Mouse (Mus musculus) 3134 (cell line): ENCODE data around the gene Pdgfra.

Source experiments
- DNase-seq: peaks from one replicate; pipeline ENCODE4 v3.0.0-alpha.2; 2011; ENCODE audit warnings: low spot score; ENCODE audit not compliant: insufficient read length; ENCODE audit errors: extremely low read depth

Pdgfra gene

DNA sequence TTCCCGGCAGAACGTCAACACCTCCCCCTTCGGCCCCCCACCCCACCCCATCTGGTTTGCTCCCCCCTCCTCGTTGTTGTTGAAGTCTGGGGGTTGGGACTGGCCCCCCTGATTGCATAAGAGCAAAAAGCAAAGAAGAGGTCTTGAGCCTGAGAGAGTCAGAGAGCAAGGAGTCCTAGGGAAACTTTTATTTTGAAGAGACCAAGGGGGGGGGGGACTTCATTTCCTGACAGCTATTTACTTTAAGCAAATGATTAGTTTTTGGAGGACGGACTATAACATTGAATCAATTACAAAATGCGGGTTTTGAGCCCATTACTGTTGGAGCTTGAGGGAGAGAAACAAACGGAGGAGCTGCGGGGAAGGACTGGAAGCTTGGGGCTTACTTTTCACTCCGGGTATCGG lies at the start of gene Pdgfra:
Gene Pdgfra (plus strand): TSS at position 272 of the 405 bp plus-strand sequence.
- no peak for DNase-seq

DNA sequence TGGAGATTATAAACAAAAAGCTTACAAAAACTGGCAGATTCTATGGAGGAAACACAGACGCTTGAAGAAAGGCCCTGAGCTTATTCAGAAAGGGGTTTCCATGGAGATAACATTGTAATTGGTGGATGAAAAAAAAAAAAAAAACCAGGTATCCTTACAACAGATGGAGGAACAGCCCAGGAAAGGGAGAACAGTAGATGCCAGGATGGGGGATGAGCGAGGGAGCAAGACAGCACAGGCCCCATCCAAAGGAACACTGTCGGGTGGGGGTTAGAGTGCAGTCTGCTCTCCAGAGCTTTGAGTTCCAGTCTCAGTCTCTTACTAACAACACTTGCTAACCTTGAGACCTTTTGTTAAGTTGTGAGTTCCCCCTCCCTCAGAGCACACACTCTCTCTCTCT lies 45.6 kb upstream of the Pdgfra start:
- no peak for DNase-seq

GRCm38 (mm10) chr5:75109368-75109767 lies 42.7 kb upstream of the Pdgfra start:
- DNase-seq: no peak

GRCm38 (mm10) chr5:75111781-75112180 lies 40.3 kb upstream of the Pdgfra start:
- DNase-seq: no peak

DNA sequence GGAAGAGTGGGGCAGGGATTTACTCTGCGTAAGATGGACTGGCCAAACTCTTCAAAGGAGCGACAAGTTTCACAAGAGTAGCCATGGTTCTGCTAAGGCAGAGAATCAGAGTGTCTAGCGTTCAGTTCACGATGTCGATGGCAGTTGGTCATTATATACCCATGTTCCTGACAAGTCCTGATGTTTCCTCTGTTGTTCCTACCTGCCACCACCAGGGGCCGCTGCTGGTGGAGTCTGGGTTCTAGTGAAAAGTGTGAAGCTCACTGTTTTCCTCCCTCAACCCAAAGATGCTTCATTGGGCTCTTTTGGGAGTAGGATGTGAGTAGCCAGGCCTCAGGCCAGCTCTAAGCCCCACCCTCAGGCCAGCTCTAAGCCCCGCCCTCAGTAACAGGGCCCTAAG lies 33.3 kb upstream of the Pdgfra start:
- DNase-seq: peak; percentile 29

DNA sequence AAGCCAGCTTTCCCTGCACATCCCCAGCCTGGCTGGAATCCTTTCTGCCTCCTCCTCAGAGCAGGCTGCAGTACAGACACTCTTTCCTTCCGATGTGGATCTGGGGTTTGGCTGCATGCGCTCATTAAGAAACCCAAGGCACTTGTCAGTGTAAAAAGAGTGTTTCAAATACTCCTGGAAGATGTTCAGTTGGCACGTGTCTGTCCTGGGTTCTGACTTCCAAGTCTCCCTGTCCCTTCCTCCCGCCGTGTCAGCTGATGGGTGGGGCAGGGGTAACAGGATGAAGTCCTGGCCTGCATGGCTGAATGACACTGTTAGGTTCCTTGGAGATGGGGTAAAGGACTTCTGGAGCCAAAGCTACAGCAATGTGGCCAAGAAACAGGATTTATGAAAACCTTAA lies 30.4 kb upstream of the Pdgfra start:
- no peak for DNase-seq

DNA sequence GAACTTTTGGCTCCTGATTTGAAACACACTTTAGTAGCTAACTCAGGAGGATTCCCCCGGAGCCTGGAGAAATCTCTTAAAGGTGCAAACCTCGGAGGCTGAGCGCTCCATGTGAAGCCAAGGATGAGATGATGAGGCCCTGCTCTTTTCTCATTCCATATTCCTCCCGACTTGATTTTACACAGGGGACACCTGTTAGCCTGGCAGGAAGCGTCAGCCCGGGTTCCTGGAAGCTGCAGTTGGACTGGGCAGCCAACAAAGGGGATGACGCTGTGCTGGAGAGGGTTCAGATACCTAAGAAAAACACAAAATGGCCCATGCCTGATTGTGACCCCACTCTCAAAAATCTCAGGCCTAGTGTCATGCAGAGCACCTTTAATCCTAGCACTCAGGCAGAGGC lies 17.4 kb upstream of the Pdgfra start:
- DNase-seq: no peak

DNA sequence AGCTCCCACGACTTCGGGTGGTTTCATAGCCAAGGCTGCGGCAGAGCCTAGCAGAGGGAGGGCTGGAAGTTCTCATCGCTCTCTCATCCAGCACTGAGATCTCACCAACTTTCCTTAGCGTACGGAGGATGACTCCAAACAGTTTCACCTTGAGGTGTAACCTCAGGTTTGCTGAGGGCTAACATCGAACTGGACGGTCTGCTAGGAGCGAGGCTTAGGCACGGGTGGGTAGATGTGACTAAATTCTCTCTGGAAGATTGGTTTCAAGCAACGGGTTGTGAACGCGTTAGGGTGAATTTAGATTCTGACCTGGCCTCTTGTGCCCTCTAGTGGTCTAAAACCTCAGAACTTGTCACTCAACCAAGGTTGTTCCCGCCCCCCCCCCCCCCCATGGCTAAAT lies 9.0 kb upstream of the Pdgfra start:
- peak; percentile 27 for DNase-seq

DNA sequence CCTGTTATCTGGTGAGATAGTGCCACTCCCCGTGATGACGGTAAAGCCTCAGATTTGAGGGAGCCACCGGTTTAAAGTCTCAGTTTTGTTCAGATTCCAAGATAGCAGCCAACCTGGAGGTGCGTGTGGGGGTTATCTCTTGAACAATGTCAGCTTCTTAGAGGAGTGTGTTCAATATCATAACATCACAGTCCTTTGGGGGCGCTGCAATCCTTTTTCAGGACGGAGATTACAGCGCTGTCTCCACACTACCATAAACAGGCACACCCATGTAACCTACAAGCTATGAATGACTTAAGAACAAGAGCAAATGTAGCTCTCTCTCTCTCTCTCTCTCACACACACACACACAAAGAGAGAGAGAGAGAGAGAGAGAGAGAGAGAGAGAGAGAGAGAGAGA lies 8.3 kb upstream of the Pdgfra start:
- no peak for DNase-seq

GRCm38 (mm10) chr5:75145341-75145740 lies 6.8 kb upstream of the Pdgfra start:
- DNase-seq: no peak

- DNase-seq: no peak
Measured at GRCm38 (mm10) chr5:75146469-75146868, 5.6 kb upstream of the Pdgfra start.

GRCm38 (mm10) chr5:75148343-75149127 lies 3.6 kb upstream of the Pdgfra start:
- no peak for DNase-seq

- DNase-seq: no peak
Measured at GRCm38 (mm10) chr5:75149380-75149779, 2.7 kb upstream of the Pdgfra start.

- DNase-seq: no peak
Measured at GRCm38 (mm10) chr5:75149880-75150279, 2.2 kb upstream of the Pdgfra start.

GRCm38 (mm10) chr5:75150341-75150981 lies 1.6 kb upstream of the Pdgfra start:
- DNase-seq: no peak

GRCm38 (mm10) chr5:75151146-75151900 lies 769 bp upstream of the Pdgfra start:
- no peak for DNase-seq

DNA sequence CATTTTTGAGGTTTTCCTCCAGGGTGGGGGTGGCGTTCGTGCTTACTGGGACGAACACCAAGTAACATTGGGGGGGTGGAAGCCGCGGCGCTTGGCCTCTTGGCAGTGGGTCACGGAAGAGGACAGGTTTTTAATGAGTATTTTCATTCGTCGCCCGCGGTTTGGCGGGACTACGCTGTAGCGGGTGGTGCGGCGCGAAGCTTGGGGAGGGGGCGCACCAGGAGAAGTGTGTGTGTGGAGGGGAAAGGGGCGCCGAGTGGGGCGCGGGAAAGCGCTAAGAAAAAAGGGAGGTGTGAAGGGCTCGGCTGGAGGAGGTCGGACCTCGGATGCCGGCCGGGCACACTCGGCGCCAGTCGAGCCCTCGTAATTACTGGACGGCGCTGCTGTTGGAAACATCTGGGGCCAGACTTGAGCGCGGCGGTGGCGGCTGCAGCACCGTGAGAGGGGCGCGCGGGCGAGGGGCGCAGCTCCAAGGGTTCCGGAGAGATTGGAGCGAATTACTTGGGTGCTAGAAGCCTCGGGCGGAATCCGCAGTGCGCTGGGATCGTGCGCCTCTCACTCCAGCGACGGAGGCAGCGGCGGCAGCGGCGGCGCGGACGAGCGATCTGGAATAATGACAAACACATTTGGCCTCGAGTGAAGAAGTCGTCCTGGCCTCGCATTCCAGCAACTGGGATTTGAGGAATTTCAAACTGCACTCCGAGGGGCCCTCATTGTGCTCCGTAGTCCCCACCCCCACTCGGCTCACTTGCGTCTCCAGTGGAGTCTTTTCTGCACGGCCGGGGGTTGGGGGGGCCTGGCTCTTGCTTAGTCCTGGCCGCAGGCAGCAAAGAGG lies 916 bp downstream of the Pdgfra start:
- peak; percentile 11 for DNase-seq

- DNase-seq: no peak
Measured at GRCm38 (mm10) chr5:75153626-75153960, 1.5 kb downstream of the Pdgfra start.

DNA sequence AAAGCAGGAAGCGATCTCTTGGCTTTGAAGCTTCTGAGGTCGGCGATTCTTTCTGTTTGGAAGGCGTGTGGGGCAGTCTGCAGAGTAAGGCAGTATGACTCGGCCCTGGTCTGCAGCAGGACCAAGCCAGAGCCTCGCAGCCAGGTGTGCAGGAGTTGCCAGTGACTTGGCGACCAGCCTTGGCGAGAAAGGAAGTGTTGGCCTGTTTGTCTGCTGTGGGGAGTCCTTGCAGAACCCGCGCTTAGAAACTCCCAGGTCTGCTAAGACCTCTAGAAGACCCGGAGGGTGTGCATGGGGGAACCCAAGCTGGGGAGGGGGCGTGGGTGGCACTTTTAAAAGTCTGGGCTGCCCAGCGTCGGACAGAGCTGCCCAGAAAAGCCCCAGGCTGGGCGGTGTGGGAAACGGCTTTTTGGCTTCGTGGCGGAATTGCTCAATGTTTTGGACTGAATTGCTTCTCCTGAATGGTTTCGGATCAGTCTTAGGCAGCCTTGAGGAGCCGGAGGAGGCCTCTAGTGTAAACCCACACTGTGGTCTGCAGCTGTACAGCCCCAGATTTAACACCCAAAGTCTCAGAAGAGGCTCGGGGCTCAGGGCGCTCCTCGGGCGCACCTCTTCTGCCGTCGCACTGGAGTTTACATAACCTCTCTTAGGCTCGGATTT lies 2.0 kb downstream of the Pdgfra start:
- DNase-seq: peak; percentile 76

DNA sequence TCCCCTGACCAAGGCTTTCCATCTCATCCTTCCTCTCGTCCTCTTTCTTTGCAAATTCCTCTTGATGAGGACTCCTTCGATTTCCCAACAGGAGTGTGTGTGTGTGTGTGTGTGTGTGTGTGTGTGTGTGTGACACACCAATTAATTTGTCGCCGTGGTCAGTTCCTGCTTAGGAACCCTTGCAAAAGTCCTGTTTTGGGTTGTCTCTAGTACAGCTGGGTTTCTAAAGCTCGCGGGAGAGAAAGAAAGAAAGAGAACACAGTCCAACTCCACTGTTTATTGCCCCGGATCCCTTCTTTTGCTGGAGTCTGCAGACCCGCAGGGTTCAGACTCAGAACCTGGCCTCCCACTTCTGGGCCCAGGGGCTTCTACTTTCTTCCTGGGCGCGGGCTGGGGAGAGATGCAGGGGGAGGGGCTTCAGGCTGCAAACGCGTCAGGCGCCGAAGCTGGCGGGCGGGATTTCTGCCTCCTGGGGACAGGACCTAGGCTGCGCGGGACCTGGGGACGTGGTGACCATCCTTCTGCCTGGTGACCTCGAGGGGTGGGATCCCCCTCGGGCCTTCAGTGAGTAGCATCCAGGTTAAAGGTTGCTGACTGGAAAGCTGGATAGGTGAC lies 2.6 kb downstream of the Pdgfra start:
- DNase-seq: peak; percentile 83
